Mouse (Mus musculus) embryonic fibroblast, embryonic 13.5 days (primary cell): ENCODE results near the gene Cmtm2a.

ENCODE experiments used
- CTCF ChIP-seq: IDR thresholded peaks from 2 replicates; pipeline ENCODE4 v1.5.1; 2011; ENCODE audit warnings: mild to moderate bottlenecking, control low read depth, low read length, moderate library complexity, borderline replicate concordance; ENCODE audit not compliant: insufficient read depth
- POLR2A ChIP-seq: IDR thresholded peaks from 2 replicates; pipeline ENCODE4 v1.6.1; 2011; ENCODE audit warnings: low read depth, mild to moderate bottlenecking, control low read depth, low read length, moderate library complexity

DNA sequence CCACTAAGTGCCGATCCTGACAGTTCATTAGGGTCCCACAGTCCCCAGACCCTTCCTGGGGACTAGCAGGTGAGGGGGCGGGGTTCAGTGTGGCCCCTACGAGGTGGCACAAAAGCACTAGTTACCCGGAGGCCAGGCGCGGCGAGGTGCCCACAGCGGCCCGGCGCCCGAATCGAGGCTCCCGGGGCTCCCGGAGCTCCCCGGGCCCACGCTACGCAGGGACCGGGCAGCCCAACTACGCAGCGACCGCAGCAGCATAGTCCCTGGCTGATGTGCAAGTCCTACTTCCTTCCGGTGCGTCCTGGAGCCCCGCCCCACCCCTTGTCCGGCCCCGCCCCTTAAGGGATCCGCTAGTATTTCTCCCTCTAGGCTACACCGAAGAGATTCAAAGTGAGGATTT lies 44.7 kb downstream of the Cmtm2a start, which contains the start of gene Tk2:
- TF ChIP-seq POLR2A (peak; percentile 86), CTCF (no peak)
